Mouse (Mus musculus) forebrain, embryonic 11.5 days (tissue): ENCODE data around the gene Lrba. TPM values are rescaled to one million over a fixed set of nuclear protein-coding genes. Genes with fewer than 3 reads are reported as not detected.

Experiments
- ATAC-seq: fragments of 200-750 bp; cut with Nextera tagmentation; replicated peaks from 2 replicates; pipeline ENCODE4 v1.8.0; 2017; ENCODE audit warnings: moderate TSS enrichment; ENCODE audit not compliant: low FRiP score
- DNase-seq: peaks from one replicate; pipeline ENCODE4 v3.0.0-alpha.2; 2017; ENCODE audit warnings: low spot score
- H3K27ac ChIP-seq: fragments of 300-500 bp; sonication (generic); 2 replicates; pipeline ENCODE4 v1.5.1; 2014; ENCODE audit warnings: low read depth, low read length
- H3K27me3 ChIP-seq: fragments of 300-500 bp; sonication (generic); 2 replicates; pipeline ENCODE4 v1.6.1; 2014; ENCODE audit warnings: mild to moderate bottlenecking, low read length, mixed read lengths; ENCODE audit not compliant: control insufficient read depth, insufficient read depth
- H3K36me3 ChIP-seq: fragments of 300-500 bp; sonication (generic); 2 replicates; pipeline ENCODE4 v1.6.1; 2014; ENCODE audit warnings: mild to moderate bottlenecking, low read length, moderate library complexity, mixed read lengths; ENCODE audit not compliant: control insufficient read depth, insufficient read depth
- H3K4me1 ChIP-seq: fragments of 300-500 bp; sonication (generic); replicated peaks from 2 replicates; pipeline ENCODE4 v1.6.1; 2014; ENCODE audit warnings: low read length, mixed read lengths; ENCODE audit not compliant: control insufficient read depth, insufficient read depth
- H3K4me2 ChIP-seq: fragments of 300-500 bp; sonication (generic); 2 replicates; pipeline ENCODE4 v1.6.1; 2014; ENCODE audit warnings: low read depth, mild to moderate bottlenecking, low read length, moderate library complexity, mixed read lengths; ENCODE audit not compliant: severe bottlenecking
- H3K4me3 ChIP-seq: fragments of 300-500 bp; sonication (generic); 2 replicates; pipeline ENCODE4 v1.5.1; 2014; ENCODE audit warnings: low read depth, low read length
- H3K9ac ChIP-seq: fragments of 300-500 bp; sonication (generic); 2 replicates; pipeline ENCODE4 v1.6.1; 2014; ENCODE audit warnings: low read length
- H3K9me3 ChIP-seq: fragments of 300-500 bp; sonication (generic); 2 replicates; pipeline ENCODE4 v1.6.1; 2016; ENCODE audit warnings: low read length, mixed read lengths; ENCODE audit not compliant: control insufficient read depth
- WGBS: fragments of 180-500 bp; shearing (Covaris S2); extraction: QIAGEN DNeasy Blood & Tissue Kit; methylation state at CpG from one replicate; pipeline ENCODE4 v1.1.7; 2014; 5-methylcytosine and 5-hydroxymethylcytosine counted together
- polyA plus RNA-seq: library from polyadenylated mRNA; unstranded; fragments of >200 nt; fragmentation: Nextera tagmentation; extraction: Ambion mirVana; gene quantifications from 2 replicates; pipeline ENCODE4 v1.2.1, GENCODE M21; 2014

Gene Lrba
- polyA plus RNA-seq, 1 experiment from 2014 or later: 4.3 TPM

DNA sequence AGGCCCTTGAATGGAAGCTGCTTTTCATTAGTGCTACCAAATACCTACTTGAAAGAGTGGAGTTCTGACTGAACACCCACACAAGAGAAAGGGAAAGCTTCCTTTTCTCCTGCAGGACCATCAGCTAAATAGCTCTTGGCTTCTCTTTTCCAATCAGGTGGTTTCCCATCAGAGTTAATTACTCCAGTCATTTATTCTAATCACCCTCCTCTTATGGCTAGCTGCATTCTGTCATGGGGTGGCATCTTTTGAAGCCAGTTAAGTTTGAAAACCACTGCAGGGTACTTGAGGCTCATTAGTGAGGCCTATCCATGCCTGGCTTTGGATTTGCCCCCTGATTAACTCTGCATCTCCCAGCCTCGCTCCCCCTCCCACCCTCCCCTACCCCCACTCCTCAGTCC lies 476.7 kb downstream of the Lrba start:
- no peaks in the 10 kb centered on the region for H3K9me3 ChIP-seq
- peak; percentile 98 for ATAC-seq
- 6% methylated on average over 1 of the region's 1 CpGs for WGBS
- H3K4me2 ChIP-seq: 0 out of 2 replicates have a peak overlapping the region, but pooled peaks have one; percentile 5
- H3K36me3 ChIP-seq: no peaks in the 10 kb centered on the region
- H3K4me1 ChIP-seq: peaks cover 1% of the 10 kb centered on the region; the same call in 1 of the 2 replicates
- no peak overlapping the region for H3K4me3 ChIP-seq
- peak; percentile 83 for DNase-seq
- no peak overlapping the region for H3K27ac ChIP-seq
- peaks cover 50% of the 10 kb centered on the region for H3K27me3 ChIP-seq
- no peak overlapping the region for H3K9ac ChIP-seq

DNA sequence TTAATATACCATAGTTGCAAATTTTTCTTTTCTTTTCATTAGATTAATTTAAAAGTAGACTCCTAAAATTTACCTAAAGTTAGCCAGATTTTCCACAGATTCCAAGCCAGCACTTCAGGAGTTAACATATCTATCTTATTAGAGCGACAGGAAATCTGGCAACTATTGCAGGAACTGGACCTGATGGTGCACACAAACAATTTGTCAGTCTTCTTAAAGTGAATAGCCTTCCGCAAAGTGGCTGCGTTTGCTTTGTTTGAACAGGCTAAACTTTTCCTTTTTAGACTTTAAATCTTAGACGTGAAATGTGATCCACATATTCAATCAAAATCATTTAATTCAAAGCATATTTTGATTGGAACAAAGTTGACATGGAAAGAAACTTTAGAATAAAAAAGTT lies 485.0 kb downstream of the Lrba start:
- H3K4me1 ChIP-seq: no peaks in the 10 kb centered on the region
- ATAC-seq: no peak

DNA sequence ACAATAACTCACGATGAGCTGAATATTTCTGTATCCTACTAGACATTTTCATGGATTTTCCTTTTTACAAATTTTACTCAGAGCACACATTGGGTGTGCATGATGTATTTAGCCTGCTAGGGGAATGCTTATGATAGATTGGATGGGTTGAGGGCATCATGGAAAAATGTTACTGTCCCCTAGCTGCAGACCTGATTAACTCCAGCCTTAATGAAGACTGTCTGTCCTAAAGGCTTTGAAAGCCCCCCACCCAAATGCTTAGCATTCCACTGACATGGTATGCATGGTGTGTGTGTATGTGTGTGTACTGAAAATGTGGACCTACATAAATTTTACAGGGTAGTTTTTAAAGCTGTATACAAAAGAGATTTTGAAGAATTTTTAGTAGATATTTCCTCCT lies 487.1 kb downstream of the Lrba start:
- Histone ChIP-seq H3K4me2 (no peak overlapping the region), H3K27ac (no peak overlapping the region), H3K9me3 (no peaks in the 10 kb centered on the region), H3K4me1 (no peaks in the 10 kb centered on the region), H3K4me3 (no peak overlapping the region), H3K9ac (no peak overlapping the region), H3K36me3 (no peaks in the 10 kb centered on the region), H3K27me3 (peaks cover 13% of the 10 kb centered on the region)
- DNase-seq (no peak), ATAC-seq (no peak)
- 82% methylated on average over 1 of the region's 1 CpGs for WGBS

More for the DNA sequence above, 485.0 kb downstream of the Lrba start:
- peaks cover 26% of the 10 kb centered on the region for H3K27me3 ChIP-seq
- no peak overlapping the region for H3K9ac ChIP-seq
- DNase-seq: no peak
- H3K4me2 ChIP-seq: no peak overlapping the region
- no peak overlapping the region for H3K27ac ChIP-seq
- H3K9me3 ChIP-seq: no peaks in the 10 kb centered on the region
- 23% methylated on average over 4 of the region's 4 CpGs for WGBS
- H3K4me3 ChIP-seq: no peak overlapping the region
- no peaks in the 10 kb centered on the region for H3K36me3 ChIP-seq

DNA sequence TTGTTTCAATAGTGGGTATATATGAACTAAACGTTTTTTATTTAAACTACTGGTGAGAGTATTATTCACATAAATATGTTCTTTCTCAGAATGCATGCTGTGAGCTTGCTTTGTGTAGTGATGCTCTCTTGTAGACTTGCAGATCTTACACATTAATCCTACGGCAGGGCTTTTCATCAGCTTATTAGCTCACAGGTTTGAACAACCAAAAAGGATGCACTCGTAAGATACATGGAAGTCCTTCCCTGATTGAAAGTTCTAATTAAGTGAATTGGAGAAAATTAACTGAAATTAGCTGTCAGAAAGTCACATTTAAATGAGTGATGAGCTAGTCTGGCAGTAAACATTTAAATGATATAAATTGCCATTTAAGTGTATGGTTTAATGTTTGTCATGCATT lies 488.3 kb downstream of the Lrba start:
- WGBS: 25% methylated on average over 3 of the region's 3 CpGs
- no peak overlapping the region for H3K27ac ChIP-seq
- no peaks in the 10 kb centered on the region for H3K9me3 ChIP-seq
- ATAC-seq (no peak), DNase-seq (no peak)
- no peak overlapping the region for H3K9ac ChIP-seq
- no peak overlapping the region for H3K4me2 ChIP-seq
- H3K4me1 ChIP-seq: no peaks in the 10 kb centered on the region
- peaks cover 6% of the 10 kb centered on the region; the same call in 1 of the 2 replicates for H3K27me3 ChIP-seq
- H3K4me3 ChIP-seq: no peak overlapping the region
- no peaks in the 10 kb centered on the region for H3K36me3 ChIP-seq

DNA sequence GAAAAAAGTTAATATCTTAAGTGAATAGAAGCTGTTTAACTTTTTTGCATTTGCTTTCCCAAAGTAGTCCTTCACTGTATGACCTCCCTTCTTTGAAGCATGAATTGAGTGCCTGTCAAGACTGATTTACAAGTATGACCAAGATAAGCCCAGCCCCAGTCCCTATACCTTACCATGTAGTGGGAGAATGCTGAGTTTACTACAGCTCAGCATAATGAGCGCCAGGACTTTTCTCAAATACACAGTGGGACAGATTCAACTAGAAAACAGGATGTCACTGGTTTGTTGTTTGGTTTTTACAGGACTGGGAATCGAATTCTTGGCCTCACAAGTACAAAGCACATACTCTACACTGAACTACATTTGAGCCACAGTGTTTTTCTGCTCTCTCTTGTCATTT lies 490.0 kb downstream of the Lrba start:
- peaks cover 4% of the 10 kb centered on the region; the same call in 1 of the 2 replicates for H3K27me3 ChIP-seq
- no peak overlapping the region for H3K4me2 ChIP-seq
- ATAC-seq (no peak), DNase-seq (no peak)
- no peaks in the 10 kb centered on the region for H3K9me3 ChIP-seq
- WGBS: 81% methylated on average over 2 of the region's 2 CpGs
- no peaks in the 10 kb centered on the region for H3K4me1 ChIP-seq
- H3K4me3 ChIP-seq: no peak overlapping the region
- no peak overlapping the region for H3K9ac ChIP-seq
- H3K36me3 ChIP-seq: no peaks in the 10 kb centered on the region
- H3K27ac ChIP-seq: no peak overlapping the region

DNA sequence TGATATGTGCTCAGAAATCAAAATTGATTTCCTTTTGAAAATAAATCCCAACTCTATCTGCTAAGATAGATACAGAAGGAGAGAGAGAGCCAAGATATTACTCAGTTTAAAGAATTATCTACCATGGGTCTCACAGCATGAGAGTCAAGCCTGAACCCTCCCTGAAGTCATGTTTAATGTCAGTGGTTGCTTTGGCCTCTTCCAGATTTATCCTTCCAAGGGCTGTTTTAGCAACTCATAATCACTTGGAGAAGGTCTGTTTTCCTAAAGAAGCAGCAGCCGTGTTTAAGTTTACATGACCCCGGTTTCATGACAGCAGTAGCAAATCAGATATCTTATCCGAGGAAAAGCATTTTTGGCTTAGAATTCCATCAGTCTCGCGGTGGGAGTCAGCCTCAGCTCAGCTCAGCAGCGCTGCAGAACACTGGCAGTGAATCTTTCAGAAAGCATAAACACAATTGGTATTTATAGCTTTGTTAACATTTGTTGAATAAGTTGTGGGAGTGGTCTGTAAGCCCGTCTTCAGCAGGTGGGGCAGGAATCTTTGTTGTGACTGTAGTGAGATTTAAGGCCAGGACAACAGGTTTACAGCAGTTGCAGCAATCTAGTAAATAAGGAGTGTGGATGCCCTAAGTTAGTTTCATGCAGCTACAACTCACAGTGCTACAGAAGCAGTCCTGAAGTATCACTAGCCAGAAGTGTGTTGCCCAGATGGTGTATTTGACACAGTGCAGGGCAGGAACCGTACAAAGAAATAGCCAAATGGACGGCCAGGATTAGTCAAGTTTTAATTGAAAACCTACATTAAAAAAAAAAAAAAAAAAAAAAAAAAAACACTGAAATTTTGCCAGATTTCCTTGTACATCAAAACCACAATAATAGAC lies 499.2 kb downstream of the Lrba start:
- Histone ChIP-seq H3K4me2 (no peak overlapping the region), H3K4me3 (no peak overlapping the region), H3K9ac (no peak overlapping the region), H3K4me1 (no peaks in the 10 kb centered on the region), H3K9me3 (no peaks in the 10 kb centered on the region), H3K27me3 (no peaks in the 10 kb centered on the region), H3K36me3 (no peaks in the 10 kb centered on the region), H3K27ac (no peak overlapping the region)
- 50% methylated on average over 9 of the region's 9 CpGs for WGBS
- DNase-seq: no peak
- ATAC-seq: no peak

DNA sequence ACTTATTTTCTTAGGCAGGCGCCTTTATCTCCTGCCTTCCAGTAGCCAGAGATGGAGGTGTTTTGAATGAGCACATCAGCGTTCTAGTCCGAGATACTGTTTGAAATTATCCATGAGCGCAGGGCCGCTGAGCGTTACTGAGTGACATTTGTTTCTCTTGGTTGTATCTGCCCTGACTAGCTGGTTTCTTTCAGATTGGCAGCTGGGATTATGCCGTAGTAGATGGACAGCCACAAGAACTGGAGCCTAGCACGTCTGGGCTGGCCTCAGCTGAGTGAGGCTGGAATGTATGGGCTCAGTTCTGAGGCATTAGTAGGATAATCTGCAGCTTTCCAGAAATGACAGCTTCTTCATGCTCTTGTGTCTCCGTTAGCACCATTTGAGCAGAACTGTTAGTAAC lies 500.6 kb downstream of the Lrba start:
- Histone ChIP-seq H3K9ac (no peak overlapping the region), H3K4me3 (no peak overlapping the region), H3K36me3 (no peaks in the 10 kb centered on the region), H3K9me3 (no peaks in the 10 kb centered on the region), H3K27me3 (no peaks in the 10 kb centered on the region), H3K27ac (no peak overlapping the region), H3K4me1 (no peaks in the 10 kb centered on the region), H3K4me2 (no peak overlapping the region)
- ATAC-seq (no peak), DNase-seq (no peak)
- WGBS: 71% methylated on average over 9 of the region's 9 CpGs

DNA sequence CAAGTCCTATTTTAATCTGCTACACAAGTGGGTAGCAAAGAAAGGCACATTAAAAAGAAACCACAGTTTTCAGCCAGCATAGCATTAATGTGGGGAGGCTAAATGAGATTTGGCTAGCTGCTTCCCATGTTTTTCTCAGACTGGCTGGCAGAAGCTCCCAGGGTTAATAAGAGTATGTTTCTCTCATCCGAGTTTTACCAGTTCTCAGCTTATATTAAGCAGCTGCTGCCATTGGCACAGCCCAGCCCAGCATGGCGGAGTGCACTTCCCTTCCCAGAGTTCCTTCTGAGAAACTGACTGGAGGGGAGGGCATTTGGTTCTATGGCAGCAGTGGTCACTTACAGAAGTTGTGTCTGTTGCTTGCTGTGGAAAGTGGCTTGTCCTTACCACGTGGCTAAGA lies 514.4 kb downstream of the Lrba start:
- Histone ChIP-seq H3K27ac (no peak overlapping the region), H3K9ac (no peak overlapping the region), H3K9me3 (no peaks in the 10 kb centered on the region), H3K4me2 (no peak overlapping the region), H3K4me3 (no peak overlapping the region), H3K4me1 (no peaks in the 10 kb centered on the region), H3K36me3 (no peaks in the 10 kb centered on the region), H3K27me3 (no peaks in the 10 kb centered on the region)
- ATAC-seq (no peak), DNase-seq (no peak)
- 80% methylated on average over 3 of the region's 3 CpGs for WGBS

DNA sequence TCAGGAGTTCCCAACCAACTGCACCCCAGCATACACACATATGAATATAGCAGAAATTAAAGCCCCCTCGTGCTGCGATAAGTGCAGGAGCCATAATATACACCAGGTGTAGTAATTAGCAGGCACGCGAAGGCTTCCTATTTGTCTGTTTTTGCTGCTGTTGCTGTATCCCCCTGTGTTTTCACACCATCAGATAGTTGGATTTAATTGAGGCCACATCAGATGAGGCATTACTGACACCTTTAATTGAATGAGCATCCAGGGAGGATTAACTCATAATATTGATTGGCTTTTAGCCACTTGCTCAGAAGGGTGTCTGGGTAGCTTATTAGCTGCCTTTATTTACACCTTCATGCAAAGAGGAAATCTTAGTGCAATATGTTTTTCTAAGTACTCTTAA lies 515.3 kb downstream of the Lrba start:
- Histone ChIP-seq H3K9ac (no peak overlapping the region), H3K9me3 (no peaks in the 10 kb centered on the region), H3K36me3 (no peaks in the 10 kb centered on the region), H3K27ac (no peak overlapping the region), H3K4me1 (no peaks in the 10 kb centered on the region), H3K4me2 (no peak overlapping the region), H3K4me3 (no peak overlapping the region), H3K27me3 (no peaks in the 10 kb centered on the region)
- no peak for ATAC-seq
- 77% methylated on average over 4 of the region's 4 CpGs for WGBS
- no peak for DNase-seq
